Mouse (Mus musculus) MEL (cell line): Measurements from ENCODE around the gene Mrtfa.

Experiments
- CTCF ChIP-seq, 3 experiments: IDR thresholded peaks in 2 of 3; conservative IDR thresholded peaks in 1 of 3; 2 replicates each; pipeline ENCODE4 v1.5.1; 2011 to 2012; ENCODE audit warnings: low read length in 3 of 3, low read depth in 2 of 3, mild to moderate bottlenecking in 2 of 3, improper control_type of control experiment in 1 of 3, inconsistent platforms in 1 of 3, mixed read lengths in 1 of 3, moderate library complexity in 1 of 3; ENCODE audit not compliant: control insufficient read depth in 1 of 3, insufficient read depth in 1 of 3, poor library complexity in 1 of 3, severe bottlenecking in 1 of 3
- GATA1 ChIP-seq: IDR thresholded peaks from 2 replicates; pipeline ENCODE4 v1.6.1; 2011; ENCODE audit warnings: low read depth, low read length, improper control_type of control experiment
- JUND ChIP-seq: IDR thresholded peaks from 2 replicates; pipeline ENCODE4 v1.6.1; 2011; ENCODE audit warnings: low read depth, mild to moderate bottlenecking, improper control_type of control experiment, low read length
- MEF2A ChIP-seq: IDR thresholded peaks from 2 replicates; pipeline ENCODE4 v1.6.1; 2014; ENCODE audit warnings: low read depth, mild to moderate bottlenecking, inconsistent platforms, low read length, improper control_type of control experiment; ENCODE audit not compliant: poor library complexity, insufficient replicate concordance, severe bottlenecking; ENCODE audit errors: extremely low read depth
- MXI1 ChIP-seq: IDR thresholded peaks from 2 replicates; pipeline ENCODE4 v1.6.1; 2011; ENCODE audit warnings: mild to moderate bottlenecking, low read depth, low read length, improper control_type of control experiment
- POLR2AphosphoS2 ChIP-seq: IDR thresholded peaks from 2 replicates; pipeline ENCODE4 v1.6.1; 2011; ENCODE audit warnings: low read length, improper control_type of control experiment
- POLR2AphosphoS5 ChIP-seq: IDR thresholded peaks from 2 replicates; pipeline ENCODE4 v1.6.1; 2012; ENCODE audit warnings: low read depth, borderline replicate concordance, mild to moderate bottlenecking, inconsistent platforms, low read length, moderate library complexity, mixed read lengths
- SMC3 ChIP-seq: IDR thresholded peaks from 2 replicates; pipeline ENCODE4 v1.6.1; 2011; ENCODE audit warnings: low read depth, low read length, improper control_type of control experiment
- ZKSCAN1 ChIP-seq: IDR thresholded peaks from 2 replicates; pipeline ENCODE4 v1.6.1; 2012; ENCODE audit warnings: low read depth, mild to moderate bottlenecking, inconsistent platforms, low read length, improper control_type of control experiment, moderate library complexity

- TF ChIP-seq MEF2A (no peak), POLR2AphosphoS5 (no peak), MXI1 (no peak), ZKSCAN1 (no peak), CTCF (IDR thresholded peaks at IDR 0.05 in 2 of 3, conservative IDR thresholded peaks at IDR 0.05 in 1 of 3; ENCODE audit: control insufficient read depth in 1 of 3, insufficient read depth in 1 of 3, low read depth in 2 of 3, low read length in 3 of 3, poor library complexity in 1 of 3, severe bottlenecking in 1 of 3) (no peak), POLR2AphosphoS2 (no peak), GATA1 (no peak), SMC3 (no peak), JUND (no peak)
Observed at GRCm38 (mm10) chr15:81131152-81131551, 59.4 kb downstream of the Mrtfa start.
